Mouse (Mus musculus) cerebellum, adult 9-10 months (tissue): ENCODE results near the gene Prom1.

Experiments used
- DNase-seq: peaks from one replicate; pipeline ENCODE4 v3.0.0; 2022

Prom1 gene

DNA sequence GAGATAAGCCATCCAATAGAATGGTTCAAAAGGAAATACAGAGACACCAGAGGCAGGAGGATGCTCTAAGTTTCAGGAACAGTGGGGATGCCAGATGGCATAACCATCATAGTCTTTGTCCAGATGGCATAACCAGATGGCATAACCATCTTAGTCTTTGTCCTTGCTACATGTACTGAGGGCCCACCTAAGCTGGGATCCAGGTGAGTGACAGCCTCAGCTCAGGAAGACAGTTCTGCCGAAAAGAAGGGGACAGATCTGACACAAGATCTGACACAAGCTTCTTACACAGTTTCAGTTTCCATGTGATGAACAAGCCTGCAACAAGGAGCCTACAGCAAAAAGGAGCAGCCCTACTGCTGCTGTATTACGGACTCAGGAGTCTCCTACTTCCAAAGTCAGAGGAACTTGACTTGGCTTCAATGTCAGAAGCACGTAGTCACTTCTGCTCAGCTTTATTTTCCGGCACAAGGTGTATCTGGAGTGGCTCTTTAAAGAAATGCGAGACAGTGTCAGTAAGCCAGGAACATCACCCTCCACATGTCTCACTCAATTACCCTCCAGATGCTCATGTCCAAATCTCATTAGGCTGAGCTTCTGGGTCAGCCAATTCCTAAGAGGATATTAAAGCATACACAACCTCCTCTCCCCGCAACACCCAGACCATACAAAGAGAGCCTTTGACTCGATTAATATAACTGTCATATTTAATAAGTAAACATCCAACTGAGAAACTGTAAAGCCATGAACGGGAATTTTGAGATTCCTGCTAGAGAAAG is 21.4 kb downstream of the Prom1 start:
- no peak for DNase-seq

DNA sequence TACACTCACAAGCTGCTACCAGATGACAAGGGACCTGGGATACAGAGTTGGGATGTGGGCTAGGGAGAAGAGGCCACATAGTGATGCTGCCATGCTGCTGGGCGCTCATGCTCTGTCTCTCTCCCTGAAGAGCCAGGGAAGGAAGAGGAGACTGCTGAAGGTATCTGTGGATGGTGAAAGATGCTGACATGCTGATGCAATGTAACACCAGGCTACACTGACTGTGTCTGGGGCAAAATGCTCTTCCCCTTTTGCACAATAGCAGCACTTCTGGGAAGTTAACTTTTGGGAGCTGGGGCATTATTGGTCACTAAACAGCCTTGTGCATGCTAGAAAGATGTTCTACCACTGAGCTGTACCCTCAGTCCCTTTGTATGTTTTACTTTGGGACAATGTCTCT is 26.4 kb downstream of the Prom1 start:
- no peak for DNase-seq

DNA sequence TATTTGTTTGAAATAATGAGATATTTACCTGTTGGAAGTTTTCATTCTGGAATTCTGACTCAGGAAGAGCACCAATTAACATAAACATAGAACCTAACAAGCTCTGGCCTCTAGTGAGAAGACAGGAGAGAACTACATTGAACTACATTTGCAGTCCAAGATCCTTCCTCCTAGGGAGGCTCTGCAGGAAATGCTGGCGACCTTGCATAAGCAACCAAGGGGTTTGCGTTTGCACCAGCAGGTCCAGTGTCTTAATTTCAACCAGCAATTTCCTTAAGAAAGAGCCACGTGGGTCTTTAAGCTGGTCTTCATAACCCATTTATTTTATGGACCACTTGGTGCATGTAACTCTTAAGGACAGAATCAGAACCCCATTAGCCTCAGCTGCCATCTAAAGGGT is 28.2 kb downstream of the Prom1 start:
- no peak for DNase-seq

DNA sequence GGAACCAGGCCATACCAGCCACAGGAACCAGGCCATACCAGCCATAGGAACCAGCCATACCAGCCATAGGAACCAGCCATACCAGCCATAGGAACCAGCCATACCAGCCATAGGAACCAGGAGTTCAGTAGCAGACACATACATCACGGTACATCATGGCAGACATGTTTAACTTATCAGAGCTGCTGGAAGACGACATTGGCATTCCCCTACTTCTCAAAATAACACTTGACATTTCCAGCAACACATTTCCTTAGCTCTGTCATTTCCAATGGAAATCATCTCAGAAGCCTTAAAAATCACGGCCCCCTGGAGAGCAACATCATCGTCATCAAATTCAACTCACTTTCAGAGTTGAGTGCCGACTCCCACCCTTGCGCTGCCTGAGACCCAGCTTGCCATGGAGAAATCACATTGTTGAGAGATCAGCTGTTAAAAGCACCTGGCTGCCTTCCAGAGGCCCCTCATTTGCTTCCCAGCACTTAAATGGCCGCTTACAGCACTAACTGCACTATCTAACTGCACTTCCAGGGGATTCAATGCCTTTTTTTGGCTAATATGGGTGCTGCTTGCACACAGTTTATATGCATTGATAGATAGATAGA is 31.2 kb downstream of the Prom1 start:
- DNase-seq: no peak

DNA sequence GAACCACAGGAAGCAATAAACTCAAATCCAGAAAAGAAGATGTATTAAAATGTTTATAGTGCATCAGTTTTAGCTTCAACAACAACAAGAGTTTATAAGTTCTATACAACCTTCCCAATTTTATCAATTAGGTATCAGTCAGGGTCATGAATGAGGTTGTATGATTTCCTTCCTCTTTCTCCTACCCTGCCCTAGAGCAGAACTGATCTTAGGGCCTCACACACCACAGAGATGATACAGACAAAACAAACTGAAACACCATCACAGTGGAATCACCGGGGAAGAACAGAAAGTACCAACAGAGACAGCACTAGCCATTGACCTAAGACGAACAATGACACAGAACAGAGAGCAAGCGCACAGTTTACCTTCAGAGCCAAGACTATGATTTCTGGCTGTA is 43.6 kb downstream of the Prom1 start:
- DNase-seq: no peak

DNA sequence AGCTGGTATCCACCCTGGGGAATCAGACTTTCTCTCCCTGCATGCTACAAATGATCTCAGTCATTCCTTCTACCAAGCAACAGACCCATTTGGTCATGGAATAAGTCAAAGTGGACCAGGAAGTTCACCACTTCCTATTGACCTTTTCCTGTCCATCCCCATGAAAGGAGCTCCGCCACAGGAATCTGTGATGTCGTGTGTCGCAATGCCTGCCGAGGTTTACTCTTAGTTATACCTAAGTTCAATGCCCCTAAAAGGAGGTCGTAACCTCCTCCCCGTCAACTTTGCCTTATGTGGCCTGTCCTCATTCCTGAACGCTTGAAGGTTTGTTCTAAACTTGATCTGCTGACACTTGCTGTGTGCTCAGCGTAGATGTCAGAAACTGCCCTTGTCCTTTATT is 51.6 kb downstream of the Prom1 start:
- DNase-seq: no peak

DNA sequence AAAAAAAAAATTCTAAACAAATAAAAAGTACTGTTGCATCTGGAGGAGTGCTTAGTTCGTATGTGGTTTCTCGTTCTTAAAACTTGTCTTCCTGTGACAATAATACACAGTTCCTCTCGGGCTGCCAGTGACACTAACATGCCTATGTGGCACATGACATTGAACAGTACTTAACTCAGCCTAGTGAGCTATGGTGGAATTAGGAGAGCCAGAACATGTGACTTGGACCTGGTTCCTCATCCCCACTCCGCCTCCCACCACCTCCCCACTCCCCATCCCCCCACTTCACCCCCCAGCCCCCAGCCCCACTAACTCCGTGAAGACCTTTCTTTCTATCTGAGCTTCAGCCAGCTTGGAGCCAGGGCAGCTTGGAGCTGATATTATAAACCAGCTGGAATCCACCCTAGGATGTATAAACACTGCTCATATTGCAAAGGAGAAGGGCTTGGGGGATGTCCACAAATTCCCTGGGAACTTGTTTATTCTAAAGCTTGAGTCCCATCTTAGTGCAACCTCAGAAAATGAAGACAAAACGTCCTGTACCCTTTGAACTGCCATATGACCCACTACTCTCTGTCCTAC is 52.3 kb downstream of the Prom1 start:
- DNase-seq: no peak

DNA sequence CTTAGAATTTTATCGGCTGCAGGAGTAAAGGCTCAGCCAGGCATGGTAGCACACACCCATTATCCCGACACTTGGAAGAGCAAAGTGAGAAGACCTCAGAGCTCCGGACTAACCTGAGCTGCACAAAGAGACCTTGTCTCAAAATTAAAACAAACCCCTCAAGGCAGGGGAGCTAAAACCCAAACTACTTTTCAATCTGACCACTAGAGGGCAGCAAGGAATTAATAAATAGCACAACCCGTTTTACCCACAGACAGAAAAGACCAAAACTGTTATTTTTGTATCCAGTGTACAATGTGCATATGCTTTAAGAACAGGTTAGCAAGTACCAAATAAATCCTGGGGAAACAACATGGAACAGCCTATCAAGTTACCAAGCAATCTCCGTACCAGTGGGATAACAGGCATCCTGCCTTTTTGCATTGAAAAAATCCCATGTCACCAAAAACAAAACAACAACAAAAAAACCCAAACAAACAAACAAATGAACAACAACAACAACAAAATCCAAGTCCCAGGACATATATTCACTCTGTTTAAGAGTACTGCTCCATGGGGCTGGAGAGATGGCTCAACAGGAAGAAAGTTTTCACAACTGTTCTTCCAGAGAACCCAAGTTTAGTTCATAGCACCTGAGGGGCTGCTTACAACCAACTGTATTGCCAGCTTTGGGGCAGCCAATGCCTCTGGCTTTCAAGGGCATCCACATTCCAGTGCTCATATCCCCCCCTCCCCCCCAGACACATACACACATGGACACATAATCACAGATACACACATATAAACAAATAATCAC is 53.1 kb downstream of the Prom1 start:
- DNase-seq: peak; percentile 78

DNA sequence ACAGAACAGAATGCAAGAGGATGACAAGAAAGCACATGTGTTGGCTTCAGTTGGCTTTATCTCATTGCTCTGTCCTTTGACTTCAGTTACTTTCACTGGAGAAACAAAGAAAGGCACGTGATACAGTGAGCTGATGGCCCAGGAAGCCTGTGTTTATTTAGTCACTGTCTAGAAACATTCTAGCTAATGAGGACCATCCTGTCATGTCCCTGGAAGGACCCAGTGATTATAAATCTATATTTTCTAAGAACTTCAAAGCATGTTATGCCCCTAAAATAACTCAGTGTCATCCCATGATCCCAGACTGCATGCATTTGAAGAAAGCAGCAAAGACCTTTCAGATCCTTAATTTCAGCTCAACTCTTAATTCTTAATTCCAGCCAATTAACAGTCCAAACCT is 60.1 kb downstream of the Prom1 start:
- DNase-seq: no peak

DNA sequence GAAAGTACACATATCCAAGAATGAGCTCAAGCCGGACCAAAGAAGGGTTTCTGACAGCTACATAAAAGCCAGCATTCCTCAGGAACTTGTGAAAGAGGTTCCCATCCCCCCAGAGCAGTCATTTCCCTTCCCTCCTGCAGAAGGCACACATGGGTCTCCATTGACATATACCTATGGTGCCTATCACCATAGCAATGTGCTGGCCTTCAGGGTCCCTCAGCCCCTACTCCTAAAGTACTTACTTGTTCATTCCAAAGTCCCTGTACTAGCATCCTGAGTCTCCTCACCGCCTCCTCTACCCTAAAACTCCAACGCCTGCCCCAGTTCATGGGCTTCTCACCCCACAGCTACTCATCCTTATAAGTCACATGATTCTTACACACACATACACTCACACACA is 60.8 kb downstream of the Prom1 start:
- DNase-seq: no peak

DNA sequence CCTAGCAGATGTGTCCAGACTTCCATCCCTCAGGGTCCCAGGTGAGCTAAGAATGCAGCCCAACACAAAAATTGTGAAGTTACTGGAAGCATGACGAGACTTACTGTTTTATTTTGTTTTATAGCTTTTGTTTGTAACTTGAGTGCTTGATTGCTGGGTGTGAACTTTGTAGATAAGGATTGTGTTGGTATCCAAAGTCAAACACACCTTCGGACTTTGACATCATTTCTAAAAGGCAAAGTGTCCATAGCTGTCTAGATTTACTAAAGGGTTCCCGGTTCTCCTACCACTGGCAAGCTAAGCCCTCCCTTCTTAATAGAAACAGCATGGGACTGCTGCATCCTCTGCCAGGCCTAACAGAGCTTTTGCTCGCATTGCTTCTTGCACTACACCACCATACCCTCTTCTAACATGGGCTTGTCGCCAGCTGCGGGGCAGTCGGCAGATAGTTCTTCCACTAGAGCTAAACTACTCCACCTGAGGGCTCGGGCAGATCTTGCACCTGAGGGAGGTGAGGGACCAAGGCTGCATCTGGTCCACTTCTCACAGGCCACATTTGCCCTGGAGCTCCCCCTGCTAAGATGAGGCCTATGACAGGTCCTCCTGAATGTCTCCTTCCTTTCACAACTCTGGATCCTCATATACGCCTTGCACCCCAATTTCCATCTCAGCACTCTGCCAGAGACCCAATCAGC is 103.4 kb downstream of the Prom1 start:
- no peak for DNase-seq

DNA sequence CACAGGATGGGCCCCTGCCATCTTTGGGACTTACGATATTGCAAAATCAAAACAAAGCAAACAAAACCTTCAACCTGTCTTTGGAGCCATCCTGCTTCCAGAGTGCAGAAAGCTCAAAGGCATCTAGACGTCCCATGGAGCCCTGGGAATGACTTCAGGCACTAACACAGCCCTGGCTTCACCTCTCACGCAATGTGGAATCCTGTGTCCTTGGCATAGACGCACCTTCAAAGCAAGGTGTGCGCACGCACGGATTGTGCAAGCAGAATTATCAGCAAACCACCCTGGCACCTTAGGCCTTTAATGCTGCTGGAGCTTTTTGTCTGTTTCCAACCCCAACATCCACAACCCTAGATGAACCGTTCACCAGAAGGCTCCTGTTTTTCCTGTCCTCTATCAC is 104.2 kb downstream of the Prom1 start:
- DNase-seq: no peak

DNA sequence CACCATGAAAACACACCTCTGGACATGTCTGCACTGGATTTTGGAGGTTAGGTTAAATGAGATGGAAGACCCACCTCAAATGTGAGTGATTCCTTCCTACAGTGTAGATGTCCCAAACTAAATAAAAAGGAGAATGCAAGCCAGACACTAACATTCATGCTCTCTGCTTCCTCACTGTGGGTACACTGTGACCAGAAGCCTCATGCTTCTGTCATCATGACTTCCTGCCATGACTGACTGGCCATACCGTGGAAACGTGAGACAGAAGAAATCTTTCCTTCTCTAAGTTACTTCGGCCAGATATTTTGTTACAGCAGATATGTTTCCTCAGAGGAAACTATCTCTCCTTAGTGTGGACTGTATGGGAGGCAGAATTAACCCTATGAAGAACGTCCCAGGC is 105.7 kb downstream of the Prom1 start:
- DNase-seq: no peak

DNA sequence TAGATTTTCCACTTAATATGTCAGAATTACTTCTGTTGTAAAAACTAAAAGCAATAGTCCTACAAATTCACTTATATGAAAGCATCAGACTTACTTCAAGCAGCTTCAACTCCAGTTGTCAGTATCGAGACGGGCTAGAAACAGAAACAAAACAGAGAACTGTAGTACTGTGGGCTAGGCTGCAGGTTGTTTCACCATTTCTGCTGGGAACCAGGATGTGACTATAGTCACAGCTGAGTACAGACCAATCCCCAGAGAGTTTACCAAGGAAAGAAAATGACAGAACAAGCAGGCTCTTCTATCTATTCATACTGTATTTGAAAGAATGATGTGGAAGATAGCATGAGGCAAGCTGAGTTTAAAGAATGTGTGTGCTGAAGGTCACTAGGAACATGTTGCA is 106.9 kb downstream of the Prom1 start:
- DNase-seq: no peak

DNA sequence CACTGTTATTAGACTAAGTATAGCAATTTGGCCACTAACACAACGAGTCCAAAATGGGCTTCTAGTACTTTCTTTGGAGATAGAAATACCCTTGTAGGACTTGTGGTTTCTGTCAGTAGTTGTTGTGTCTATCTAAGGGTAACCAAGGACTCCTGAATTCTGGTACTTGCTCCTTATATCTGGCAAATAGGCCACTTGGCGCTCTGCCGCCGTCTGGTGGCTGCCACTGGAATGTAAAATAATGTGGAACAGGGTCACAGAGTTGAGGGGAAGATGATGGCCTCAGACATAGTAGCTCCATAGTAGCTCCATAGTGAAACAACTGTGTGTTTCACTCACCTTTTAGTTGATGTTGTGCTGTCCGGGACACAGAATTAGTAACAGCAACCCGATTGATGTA is 111.5 kb downstream of the Prom1 start:
- DNase-seq: peak; percentile 31

DNA sequence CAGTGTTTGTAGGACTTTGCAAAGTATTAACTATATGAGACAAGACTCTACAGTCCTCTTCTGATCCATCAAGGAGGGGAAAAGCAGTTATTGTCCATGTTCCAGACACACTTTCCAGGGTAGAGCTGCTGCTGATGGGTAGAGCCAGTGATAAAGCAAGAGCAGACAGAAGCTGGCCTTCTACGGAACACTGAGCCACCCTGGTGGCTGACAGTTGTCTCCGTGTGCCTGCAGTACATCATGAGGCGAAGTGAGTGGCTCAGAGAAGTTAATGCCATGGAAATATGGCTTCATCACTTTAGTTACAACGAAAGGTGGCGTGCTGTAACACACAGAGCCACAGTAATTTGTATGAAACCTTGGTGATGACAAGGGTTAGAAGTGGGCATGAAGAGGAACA is 112.8 kb downstream of the Prom1 start:
- no peak for DNase-seq

DNA sequence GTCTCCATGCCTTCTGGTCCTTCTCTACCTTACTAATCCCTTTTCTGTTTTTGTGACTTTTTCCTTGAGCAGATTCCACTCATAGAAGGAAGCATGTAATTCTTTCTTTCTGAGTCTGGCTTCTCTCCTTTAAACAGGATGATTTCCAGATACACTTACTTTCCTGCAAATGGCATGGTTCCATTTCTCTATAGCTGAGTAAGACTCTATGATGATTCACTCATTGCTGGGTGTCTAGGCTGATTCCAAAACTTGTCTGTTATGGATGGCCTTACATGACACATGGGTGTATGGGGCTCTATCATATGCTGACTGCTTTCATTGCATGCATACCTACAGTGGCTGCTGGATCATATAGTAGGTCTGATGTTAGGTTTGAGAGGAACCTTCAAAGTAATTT is 115.6 kb downstream of the Prom1 start:
- DNase-seq: no peak

DNA sequence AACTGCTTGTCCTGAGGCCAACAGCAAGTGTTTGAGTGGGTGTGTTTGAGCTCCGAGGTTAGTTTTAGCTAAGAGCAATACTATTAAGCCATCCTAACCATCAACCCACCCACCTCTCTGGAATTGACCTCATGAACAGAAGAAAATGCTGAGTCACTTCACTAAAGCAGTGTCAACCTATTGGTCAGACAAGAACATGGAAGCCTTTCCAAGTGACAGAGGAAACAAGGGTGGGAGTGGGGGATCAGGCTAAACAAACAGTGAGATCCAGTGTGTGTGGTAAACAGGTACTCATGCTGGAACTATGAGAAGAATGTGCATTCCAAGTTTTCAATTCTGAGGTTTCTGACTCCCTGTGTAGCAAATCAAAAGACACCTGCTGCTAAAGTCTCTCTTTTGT is 118.9 kb downstream of the Prom1 start:
- DNase-seq: no peak

DNA sequence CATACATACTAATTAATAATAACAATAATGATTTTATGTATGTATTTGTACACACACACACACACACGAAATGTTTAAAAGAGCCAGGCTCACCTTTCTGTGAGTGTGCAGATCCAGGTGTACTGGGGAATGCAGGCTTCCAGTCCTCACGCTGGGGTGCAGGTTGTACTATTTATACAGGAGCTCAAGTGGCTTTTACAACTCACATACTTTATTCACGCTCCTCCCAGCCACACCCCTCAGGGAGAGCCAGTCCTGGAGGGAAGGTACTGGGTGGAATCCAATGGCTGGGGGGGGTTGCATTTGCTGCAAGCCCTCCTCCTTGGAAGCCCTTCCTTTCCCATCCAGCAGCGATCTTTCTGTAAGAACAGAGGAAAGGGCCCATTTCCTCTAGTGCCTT is 120.2 kb downstream of the Prom1 start, which contains the start of gene Fgfbp1:
Gene Fgfbp1 (minus strand): TSS at position 160 of the 400 bp plus-strand sequence.
- no peak for DNase-seq

DNA sequence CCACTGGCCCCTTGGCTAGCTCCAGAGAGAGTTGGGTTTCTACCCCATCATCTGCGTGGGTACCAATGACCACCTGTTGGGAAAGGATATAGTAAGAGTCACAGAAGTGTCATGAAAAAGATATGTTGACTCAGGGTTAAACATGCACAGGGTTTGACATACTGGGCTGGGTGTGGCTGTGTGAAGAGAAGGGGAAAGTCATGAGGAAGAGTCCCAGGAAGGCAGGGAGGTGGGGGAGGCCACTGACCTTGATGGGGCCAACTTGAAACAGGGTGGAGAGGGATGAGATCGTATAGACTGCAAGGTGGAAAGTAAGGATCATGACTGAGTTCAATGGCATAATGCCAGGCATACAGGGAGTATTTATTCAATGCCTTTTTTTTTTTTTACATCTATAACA is 121.4 kb downstream of the Prom1 start:
- no peak for DNase-seq

DNA sequence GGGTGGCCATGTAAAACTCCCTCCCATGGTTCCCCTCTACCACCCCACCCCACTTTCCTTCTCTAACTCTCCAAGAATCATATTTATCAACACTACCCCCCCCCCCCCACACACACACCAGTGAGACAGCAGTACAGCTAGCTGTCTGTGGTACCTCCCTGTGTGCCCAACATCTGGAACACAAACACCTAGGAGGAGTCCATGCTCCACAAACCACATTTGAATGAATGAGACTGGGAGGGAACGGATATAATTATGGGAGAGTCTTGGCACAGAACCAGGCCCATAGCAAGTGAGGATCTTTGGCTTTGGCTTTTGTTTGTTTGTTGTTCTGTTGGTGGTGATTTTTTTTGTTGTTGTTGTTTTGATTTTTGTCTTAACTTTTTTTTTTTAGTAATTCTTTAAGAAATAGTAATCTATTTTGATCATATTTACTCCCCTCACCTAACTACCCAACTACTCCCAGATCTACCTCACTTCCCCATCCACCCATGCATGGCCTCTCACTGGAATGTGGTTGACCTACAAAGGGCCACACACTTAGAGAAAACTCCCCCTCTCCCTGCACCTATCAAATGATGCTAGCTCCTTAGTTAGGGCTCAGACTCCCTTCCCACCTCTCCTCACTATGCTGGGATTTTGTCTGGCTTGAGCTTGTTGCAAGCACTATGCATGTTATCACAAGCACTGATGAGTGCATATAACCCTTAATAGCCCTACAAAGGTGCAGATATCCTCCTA is 124.8 kb downstream of the Prom1 start:
- no peak for DNase-seq

DNA sequence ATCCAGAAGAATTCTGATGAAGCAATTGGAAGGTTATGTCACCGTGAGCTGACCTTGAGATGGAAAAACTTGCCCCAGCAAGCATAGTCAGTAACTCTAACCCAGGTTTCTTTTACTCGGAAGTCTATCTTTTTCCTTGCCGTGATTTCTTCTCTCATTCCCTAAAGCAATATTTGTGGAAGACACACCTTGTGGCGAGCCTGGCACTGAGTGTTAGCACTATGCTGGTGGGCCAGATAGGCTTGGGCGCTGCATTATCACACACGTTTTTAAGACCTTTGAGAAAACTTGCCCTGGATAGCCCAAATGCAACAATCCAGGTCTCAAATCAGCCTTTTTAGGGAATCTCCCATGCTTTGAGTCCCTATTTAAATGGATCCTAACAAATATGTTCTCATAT is 127.7 kb downstream of the Prom1 start:
- no peak for DNase-seq
